Mouse (Mus musculus) stomach, postnatal 0 days (tissue): ENCODE data around the gene Olfr106-ps. TPM values are rescaled to one million over a fixed set of nuclear protein-coding genes. Genes with fewer than 3 reads are reported as not detected.

Source experiments
- ATAC-seq: fragments of 200-750 bp; cut with Nextera tagmentation; 2 replicates; pipeline ENCODE4 v1.8.0; 2017; ENCODE audit not compliant: low FRiP score, low TSS enrichment
- DNase-seq: peaks from one replicate; pipeline ENCODE4 v3.0.0-alpha.2; 2016; ENCODE audit warnings: low spot score
- H3K27ac ChIP-seq: fragments of 300-500 bp; sonication (generic); replicated peaks from 2 replicates; pipeline ENCODE4 v1.5.1; 2014; ENCODE audit warnings: mild to moderate bottlenecking, control low read depth
- H3K27me3 ChIP-seq: fragments of 300-500 bp; sonication (generic); 2 replicates; pipeline ENCODE4 v1.6.1; 2014; ENCODE audit warnings: low read length; ENCODE audit not compliant: control insufficient read depth, insufficient read depth
- H3K36me3 ChIP-seq: fragments of 300-500 bp; sonication (generic); 2 replicates; pipeline ENCODE4 v1.6.1; 2014; ENCODE audit warnings: low read length, mixed read lengths; ENCODE audit not compliant: control insufficient read depth, insufficient read depth
- H3K4me1 ChIP-seq: fragments of 300-500 bp; sonication (generic); replicated peaks from 2 replicates; pipeline ENCODE4 v1.6.1; 2014; ENCODE audit warnings: antibody characterized with exemption; ENCODE audit not compliant: control insufficient read depth, insufficient read depth
- H3K4me2 ChIP-seq: fragments of 300-500 bp; sonication (generic); replicated peaks from 2 replicates; pipeline ENCODE4 v1.6.1; 2014; ENCODE audit warnings: low read depth, mild to moderate bottlenecking, control low read depth, moderate library complexity
- H3K4me3 ChIP-seq: fragments of 300-500 bp; sonication (generic); 2 replicates; pipeline ENCODE4 v1.5.1; 2014; ENCODE audit warnings: low read depth, low read length, control low read depth
- H3K9ac ChIP-seq: fragments of 300-500 bp; sonication (generic); 2 replicates; pipeline ENCODE4 v1.6.1; 2014; ENCODE audit warnings: mild to moderate bottlenecking, low read length, control low read depth, mixed read lengths
- H3K9me3 ChIP-seq: fragments of 300-500 bp; sonication (generic); 2 replicates; pipeline ENCODE4 v1.6.1; 2016; ENCODE audit warnings: low read length; ENCODE audit not compliant: control insufficient read depth
- CTCF ChIP-seq: IDR thresholded peaks from 2 replicates; pipeline ENCODE4 v1.5.1; 2016; ENCODE audit warnings: antibody characterized with exemption, low read depth, mild to moderate bottlenecking, moderate library complexity
- EP300 ChIP-seq: optimal IDR thresholded peaks from 2 replicates; pipeline ENCODE3; 2016; ENCODE audit warnings: antibody characterized with exemption
- WGBS: fragments of 180-500 bp; shearing (Covaris S2); extraction: QIAGEN DNeasy Blood & Tissue Kit; methylation state at CpG from one replicate; pipeline ENCODE4 v1.1.7; 2014; 5-methylcytosine and 5-hydroxymethylcytosine counted together
- polyA plus RNA-seq: library from polyadenylated mRNA; unstranded; fragments of >200 nt; fragmentation: Nextera tagmentation; extraction: Ambion mirVana; gene quantifications from 2 replicates; pipeline ENCODE4 v1.2.1, GENCODE M21; 2015

The Olfr106-ps gene
- polyA plus RNA-seq, result not detected in 2 replicates

- H3K4me3 ChIP-seq, result no peak within 1 kb of the TSS
- H3K4me2 ChIP-seq, result no peak within 1 kb of the TSS
- DNase-seq (no peak), ATAC-seq (no peak)
- no peak within 1 kb of the TSS for H3K9ac ChIP-seq
- no peaks in the 10 kb centered on the region for H3K36me3 ChIP-seq
- TF ChIP-seq CTCF (no peak), EP300 (no peak)
- H3K27ac ChIP-seq, result no peak within 1 kb of the TSS
- H3K9me3 ChIP-seq, result no peaks in the 10 kb centered on the region
- WGBS, result 64% methylated on average over 1 of the region's 1 CpGs
- H3K27me3 ChIP-seq, result no peaks in the 10 kb centered on the region
- H3K4me1 ChIP-seq, result no peaks in the 10 kb centered on the region
Observed at GRCm38 (mm10) chr17:37390093-37390492, at the start of gene Olfr106-ps. TSS of gene Olfr106-ps (plus strand) at chr17:37390393.

DNA sequence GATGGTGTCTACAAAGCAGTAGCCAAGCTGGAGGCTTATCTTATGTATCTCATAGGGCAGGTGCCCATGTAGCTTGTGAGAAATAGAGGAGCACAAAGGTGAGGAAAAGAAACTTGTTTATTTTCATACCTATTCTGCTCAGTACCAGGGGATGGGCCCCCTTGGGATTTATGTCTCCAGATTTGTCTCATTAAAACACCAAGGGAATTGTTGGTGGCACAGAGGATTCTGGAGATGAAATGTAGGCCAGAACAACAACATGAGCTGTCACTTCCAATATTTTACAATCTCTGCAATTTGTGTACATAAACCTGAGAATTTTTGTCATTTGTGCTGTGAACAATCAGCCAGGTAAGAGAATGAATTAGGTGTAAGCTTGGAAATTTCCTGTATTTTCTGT is 30.9 kb upstream of the Olfr106-ps start, which contains the start of gene Olfr104-ps:
Gene Olfr104-ps, plus strand, starts transcription at position 301 of the 400 bp plus-strand sequence.
- DNase-seq, result no peak
- no peaks in the 10 kb centered on the region for H3K4me1 ChIP-seq
- no peak within 1 kb of the TSS for H3K4me3 ChIP-seq
- ATAC-seq, result no peak
- H3K27ac ChIP-seq, result no peak within 1 kb of the TSS
- H3K27me3 ChIP-seq, result no peaks in the 10 kb centered on the region
- H3K9ac ChIP-seq, result no peak within 1 kb of the TSS
- no peaks in the 10 kb centered on the region for H3K36me3 ChIP-seq
- no peaks in the 10 kb centered on the region for H3K9me3 ChIP-seq
- H3K4me2 ChIP-seq, result no peak within 1 kb of the TSS
- TF ChIP-seq EP300, result no peak
- TF ChIP-seq CTCF, result no peak

DNA sequence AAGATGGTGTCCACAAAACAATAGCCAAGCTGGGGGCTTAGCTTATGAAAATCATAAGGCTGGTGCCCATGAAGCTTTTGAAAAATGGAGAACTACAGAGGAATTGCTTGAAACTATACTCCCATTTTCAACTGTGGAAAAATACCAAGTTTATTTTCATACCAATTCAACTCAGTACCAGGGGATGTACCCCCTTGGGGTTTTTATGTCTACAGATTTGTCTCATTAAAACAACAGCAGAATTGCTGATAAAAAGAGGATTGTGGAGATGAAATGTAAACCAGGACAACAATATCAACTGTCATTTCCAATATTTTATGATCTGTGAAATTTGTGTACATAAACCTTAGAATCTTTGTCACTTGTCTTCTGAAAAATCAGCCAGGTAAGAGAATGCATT is 11.5 kb upstream of the Olfr106-ps start, which contains the start of gene Olfr105-ps:
Gene Olfr105-ps, plus strand, starts transcription at position 301 of the 400 bp plus-strand sequence.
- no peak for ATAC-seq
- DNase-seq, result no peak
- Histone ChIP-seq H3K36me3 (no peaks in the 10 kb centered on the region), H3K27me3 (no peaks in the 10 kb centered on the region), H3K4me2 (no peak within 1 kb of the TSS), H3K27ac (no peak within 1 kb of the TSS), H3K9me3 (no peaks in the 10 kb centered on the region), H3K9ac (no peak within 1 kb of the TSS), H3K4me3 (no peak within 1 kb of the TSS), H3K4me1 (no peaks in the 10 kb centered on the region)
- TF ChIP-seq CTCF (no peak), EP300 (no peak)

DNA sequence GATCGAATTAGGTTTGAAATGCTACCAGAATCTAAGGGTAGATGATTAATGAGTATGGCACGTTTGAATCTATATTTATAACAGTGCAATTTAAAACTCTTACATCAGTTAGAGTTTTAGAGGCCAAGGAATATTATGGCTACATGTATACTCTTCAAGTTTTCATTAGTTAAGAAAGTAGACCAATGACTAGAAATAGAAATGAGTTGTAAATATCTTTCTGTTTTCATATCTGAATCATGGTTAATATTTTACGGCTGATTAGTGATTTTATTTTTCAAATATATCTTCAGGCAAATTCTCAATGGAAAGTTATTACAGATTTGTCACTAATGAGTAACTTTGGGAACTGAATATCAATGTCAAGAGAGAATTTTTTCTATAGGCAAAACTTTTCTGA is 8.7 kb downstream of the Olfr106-ps start, which contains the start of gene Olfr107:
Gene Olfr107, plus strand, starts transcription at position 301 of the 400 bp plus-strand sequence.
- ATAC-seq (no peak), DNase-seq (no peak)
- 71% methylated on average over 3 of the region's 3 CpGs for WGBS
- Histone ChIP-seq H3K36me3 (no peaks in the 10 kb centered on the region), H3K4me3 (no peak within 1 kb of the TSS), H3K4me2 (no peak within 1 kb of the TSS), H3K9ac (no peak within 1 kb of the TSS), H3K27ac (no peak within 1 kb of the TSS), H3K9me3 (no peaks in the 10 kb centered on the region), H3K4me1 (no peaks in the 10 kb centered on the region), H3K27me3 (no peaks in the 10 kb centered on the region)
- TF ChIP-seq CTCF, result no peak
- TF ChIP-seq EP300, result no peak

GRCm38 (mm10) chr17:37413380-37413779 is 23.2 kb downstream of the Olfr106-ps start:
- no peaks in the 10 kb centered on the region for H3K36me3 ChIP-seq
- no peaks in the 10 kb centered on the region for H3K27me3 ChIP-seq
- no peak overlapping the region for H3K27ac ChIP-seq
- no peak overlapping the region for H3K4me3 ChIP-seq
- no peak overlapping the region for H3K4me2 ChIP-seq
- no peaks in the 10 kb centered on the region for H3K9me3 ChIP-seq
- H3K4me1 ChIP-seq, result no peaks in the 10 kb centered on the region
- no peak overlapping the region for H3K9ac ChIP-seq
- DNase-seq (no peak), ATAC-seq (no peak)
- no peak for TF ChIP-seq EP300
- no peak for TF ChIP-seq CTCF

DNA sequence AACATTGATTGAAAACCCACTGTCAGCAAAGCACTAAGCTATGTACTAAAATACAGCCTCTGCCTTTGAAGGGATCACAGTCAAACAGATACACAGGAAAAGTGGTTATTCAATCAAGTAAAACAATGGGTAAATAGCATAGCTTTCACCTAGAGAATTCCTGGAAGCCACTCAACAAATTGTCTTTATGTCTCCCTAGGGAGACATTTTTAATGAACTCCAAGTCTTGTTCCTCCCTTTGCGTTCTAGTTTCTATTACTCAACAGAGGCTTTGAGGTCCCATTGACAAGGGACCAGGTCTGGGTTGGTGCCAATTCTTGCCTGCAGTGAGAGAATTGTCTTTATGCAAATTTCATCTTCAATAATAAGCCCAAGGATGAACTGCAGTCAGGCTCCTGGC is 55.0 kb downstream of the Olfr106-ps start, which contains the start of gene Olfr108:
Gene Olfr108, plus strand, starts transcription at position 301 of the 400 bp plus-strand sequence.
- no peaks in the 10 kb centered on the region for H3K27me3 ChIP-seq
- H3K27ac ChIP-seq, result no peak within 1 kb of the TSS
- no peaks in the 10 kb centered on the region for H3K4me1 ChIP-seq
- DNase-seq (no peak), ATAC-seq (no peak)
- TF ChIP-seq CTCF (no peak), EP300 (no peak)
- no peak within 1 kb of the TSS for H3K4me2 ChIP-seq
- 73% methylated on average over 1 of the region's 1 CpGs for WGBS
- no peak within 1 kb of the TSS for H3K4me3 ChIP-seq
- no peak within 1 kb of the TSS for H3K9ac ChIP-seq
- H3K36me3 ChIP-seq, result no peaks in the 10 kb centered on the region
- H3K9me3 ChIP-seq, result no peaks in the 10 kb centered on the region

Other genes starting within 250 kb of the Olfr106-ps start
- gene Olfr93, start 228.9 kb upstream of the Olfr106-ps start, polyA plus RNA-seq, result not detected in 2 replicates
- gene Ubd, start 196.5 kb upstream of the Olfr106-ps start, polyA plus RNA-seq, result 0.15 and 0.27 TPM in 2 replicates
- gene Olfr94, start 189.4 kb upstream of the Olfr106-ps start, polyA plus RNA-seq, result 0.16 and 0.19 TPM in 2 replicates
- not detected in 2 replicates for gene Olfr95, start 177.3 kb upstream of the Olfr106-ps start, polyA plus RNA-seq
- gene Olfr96, start 170.2 kb upstream of the Olfr106-ps start, polyA plus RNA-seq, result not detected in 2 replicates
- gene Olfr97, start 153.1 kb upstream of the Olfr106-ps start, polyA plus RNA-seq, result not detected in 2 replicates
- gene Olfr98, start 126.6 kb upstream of the Olfr106-ps start, polyA plus RNA-seq, result not detected in 2 replicates
- gene H2-M3, start 120.2 kb upstream of the Olfr106-ps start, polyA plus RNA-seq, result 4.2 and 4.3 TPM in 2 replicates
- not detected in 2 replicates for gene Olfr99, start 106.9 kb upstream of the Olfr106-ps start, polyA plus RNA-seq
- gene Olfr101, start 86.1 kb upstream of the Olfr106-ps start, polyA plus RNA-seq, result not detected in 2 replicates
- not detected in 2 replicates for gene Olfr102, start 73.3 kb upstream of the Olfr106-ps start, polyA plus RNA-seq
- gene Olfr103, start 50.7 kb upstream of the Olfr106-ps start, polyA plus RNA-seq, result not detected in 2 replicates
- not detected in 2 replicates for gene Olfr104-ps, start 30.8 kb upstream of the Olfr106-ps start, polyA plus RNA-seq
- not detected in 2 replicates for gene Olfr105-ps, start 11.4 kb upstream of the Olfr106-ps start, polyA plus RNA-seq
- gene Olfr107, start 8.8 kb downstream of the Olfr106-ps start, polyA plus RNA-seq, result not detected in 2 replicates
- gene Olfr108, start 55.1 kb downstream of the Olfr106-ps start, polyA plus RNA-seq, result not detected in 2 replicates
- 0.02 TPM in 1 of 2 replicates, not detected in the other for gene Olfr109, start 68.5 kb downstream of the Olfr106-ps start, polyA plus RNA-seq
- gene H2-M2, start 93.2 kb downstream of the Olfr106-ps start, polyA plus RNA-seq, result not detected in 2 replicates
- gene Olfr110, start 102.1 kb downstream of the Olfr106-ps start, polyA plus RNA-seq, result not detected in 2 replicates
- not detected in 2 replicates for gene Olfr111, start 117.6 kb downstream of the Olfr106-ps start, polyA plus RNA-seq
- gene Olfr112, start 179.1 kb downstream of the Olfr106-ps start, polyA plus RNA-seq, result not detected in 2 replicates
- not detected in 2 replicates for gene Olfr113, start 187.3 kb downstream of the Olfr106-ps start, polyA plus RNA-seq
- gene Olfr114, start 202.3 kb downstream of the Olfr106-ps start, polyA plus RNA-seq, result not detected in 2 replicates
- not detected in 2 replicates for gene Olfr115, start 236.7 kb downstream of the Olfr106-ps start, polyA plus RNA-seq
- gene Olfr116, start 236.8 kb downstream of the Olfr106-ps start, polyA plus RNA-seq, result not detected in 2 replicates